Mouse (Mus musculus) testis, adult 2 months (tissue): ENCODE data around the gene Zfp326. TPM values are rescaled to one million over a fixed set of nuclear protein-coding genes. Genes with fewer than 3 reads are reported as not detected.
"Not testable (repeated sequence)": the region's sequence is repeated elsewhere in the genome, so short reads cannot be mapped to it uniquely, and the experiment has no call there.

Experiments
- H3K27ac ChIP-seq: fragments of 200-500 bp; 2 replicates; pipeline ENCODE4 v1.5.1; 2012; ENCODE audit warnings: low read depth, low read length; ENCODE audit not compliant: control insufficient read depth, insufficient read depth
- H3K27me3 ChIP-seq: fragments of 200-500 bp; 2 replicates; pipeline ENCODE4 v1.6.1; 2012; ENCODE audit warnings: mild to moderate bottlenecking, low read length, moderate library complexity; ENCODE audit not compliant: control insufficient read depth, insufficient read depth
- H3K36me3 ChIP-seq: fragments of 200-500 bp; 2 replicates; pipeline ENCODE4 v1.6.1; 2012; ENCODE audit warnings: mild to moderate bottlenecking, low read length; ENCODE audit not compliant: control insufficient read depth, insufficient read depth
- H3K4me1 ChIP-seq: fragments of 200-500 bp; 2 replicates; pipeline ENCODE4 v1.6.1; 2012; ENCODE audit warnings: low read length; ENCODE audit not compliant: control insufficient read depth, insufficient read depth
- H3K4me3 ChIP-seq: fragments of 200-500 bp; 2 replicates; pipeline ENCODE4 v1.5.1; 2012; ENCODE audit warnings: low read depth, mild to moderate bottlenecking, low read length, moderate library complexity, mixed read lengths; ENCODE audit not compliant: control insufficient read depth
- CTCF ChIP-seq: fragments of 200-500 bp; IDR thresholded peaks from 2 replicates; pipeline ENCODE4 v1.5.1; 2012; ENCODE audit warnings: low read depth, mild to moderate bottlenecking, inconsistent platforms, low read length, moderate library complexity; ENCODE audit not compliant: control insufficient read depth, insufficient read depth, insufficient replicate concordance
- POLR2A ChIP-seq: fragments of 200-500 bp; IDR thresholded peaks from 2 replicates; pipeline ENCODE4 v1.6.1; 2012; ENCODE audit warnings: low read depth, mild to moderate bottlenecking, inconsistent platforms, low read length, moderate library complexity; ENCODE audit not compliant: control insufficient read depth
- polyA plus RNA-seq: library from polyadenylated mRNA; depleted of rRNA; stranded (reverse); fragments of >200 nt; gene quantifications from 2 replicates; pipeline ENCODE4 v1.2.3, GENCODE M21; 2012

The Zfp326 gene
- polyA plus RNA-seq, 1 experiment: 14.2 TPM

DNA sequence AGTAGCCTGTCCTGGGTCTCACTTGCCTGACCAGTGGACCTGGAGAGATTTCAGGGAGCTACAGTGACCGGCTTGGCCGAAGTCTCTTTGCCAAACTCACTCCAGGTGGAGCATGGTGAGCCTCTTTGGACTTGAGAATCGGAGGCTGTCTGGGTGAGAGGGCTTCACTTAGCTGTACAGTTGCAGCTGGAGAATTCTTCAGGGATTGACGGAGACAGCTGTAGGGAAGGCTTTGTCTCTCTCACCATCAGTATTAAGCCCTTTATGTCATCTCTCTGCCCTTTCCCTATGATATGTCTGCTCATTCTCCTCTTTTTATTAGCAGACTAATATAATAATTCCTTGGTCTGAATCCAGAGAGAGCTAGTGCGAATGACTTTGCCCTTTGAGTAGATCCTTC, 18.9 kb upstream of the Zfp326 start:
- H3K4me1 ChIP-seq: peaks cover 2% of the 10 kb centered on the region; the same call in 1 of the 2 replicates
- H3K27me3 ChIP-seq: no peaks in the 10 kb centered on the region
- H3K36me3 ChIP-seq: no peaks in the 10 kb centered on the region
- TF ChIP-seq CTCF (no peak), POLR2A (no peak)
- H3K27ac ChIP-seq: no peak overlapping the region
- H3K4me3 ChIP-seq: no peak overlapping the region

- Histone ChIP-seq H3K27me3 (no peaks in the 10 kb centered on the region), H3K27ac (no peak overlapping the region), H3K4me3 (no peak overlapping the region), H3K36me3 (no peaks in the 10 kb centered on the region), H3K4me1 (peaks cover 2% of the 10 kb centered on the region; the same call in 1 of the 2 replicates)
- TF ChIP-seq POLR2A (no peak), CTCF (no peak)
These were observed 17.3 kb upstream of the Zfp326 start for GRCm38 (mm10) chr5:105858754-105859694.

DNA sequence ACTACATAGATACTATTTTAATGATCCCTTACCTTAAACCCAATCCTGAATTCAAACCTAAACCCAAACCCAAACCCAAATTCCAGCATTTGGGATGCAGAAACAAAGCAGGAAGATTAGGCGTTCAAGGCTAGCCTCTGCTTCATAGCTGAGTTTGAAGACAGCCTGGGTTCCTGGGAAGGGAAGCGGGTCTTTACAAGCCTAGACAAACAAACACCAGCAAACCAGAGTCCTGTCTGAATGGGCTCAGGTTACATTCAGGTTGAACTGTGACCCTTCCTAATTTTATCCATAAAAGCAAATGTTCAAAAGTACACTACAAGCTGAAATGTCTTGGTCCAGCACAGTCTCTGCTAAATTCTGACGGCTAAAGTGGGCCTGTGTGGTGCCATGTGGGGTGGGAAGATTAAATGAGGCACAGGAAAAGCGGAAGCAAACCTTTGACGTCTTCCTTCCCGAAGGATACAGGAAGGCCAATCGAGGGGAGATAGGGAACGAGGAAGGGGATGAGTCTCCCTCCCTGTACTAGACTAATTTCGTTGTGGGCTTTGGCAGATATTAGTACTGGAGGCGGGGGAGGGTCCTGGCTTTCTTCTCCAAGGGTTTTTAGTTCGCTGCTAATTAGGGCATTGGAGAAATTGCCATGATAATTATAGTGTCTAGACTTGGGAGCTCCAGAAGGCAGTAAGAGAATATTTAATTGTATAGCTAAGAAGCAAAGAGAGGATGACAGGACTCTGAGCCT, 16.5 kb upstream of the Zfp326 start:
- H3K27ac ChIP-seq: no peak overlapping the region
- H3K36me3 ChIP-seq: no peaks in the 10 kb centered on the region
- no peak overlapping the region for H3K4me3 ChIP-seq
- H3K27me3 ChIP-seq: no peaks in the 10 kb centered on the region
- TF ChIP-seq CTCF (no peak), POLR2A (no peak)
- peaks cover 4% of the 10 kb centered on the region; the same call in 1 of the 2 replicates for H3K4me1 ChIP-seq

DNA sequence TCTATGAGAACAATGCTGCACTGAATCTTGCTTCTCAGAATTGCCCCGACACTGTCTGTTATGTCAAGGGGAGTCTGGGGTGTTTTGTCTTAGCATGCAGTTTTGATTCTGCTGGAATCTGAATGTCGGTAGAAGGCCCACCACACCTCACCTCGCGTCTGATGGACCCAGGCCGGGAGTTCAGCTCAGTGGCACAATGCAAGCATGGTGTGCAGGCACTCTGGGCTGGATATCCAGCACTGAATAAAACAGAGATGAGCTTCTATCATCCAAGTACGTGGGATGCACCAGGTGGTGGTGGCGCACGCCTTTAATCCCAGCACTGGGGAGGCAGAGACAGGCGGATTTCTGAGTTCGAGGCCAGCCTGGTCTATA, 15.9 kb upstream of the Zfp326 start:
- Histone ChIP-seq H3K27ac (no peak overlapping the region), H3K27me3 (no peaks in the 10 kb centered on the region), H3K4me1 (peaks cover 2% of the 10 kb centered on the region; the same call in 1 of the 2 replicates), H3K36me3 (no peaks in the 10 kb centered on the region), H3K4me3 (no peak overlapping the region)
- TF ChIP-seq CTCF: no peak
- TF ChIP-seq POLR2A: no peak

DNA sequence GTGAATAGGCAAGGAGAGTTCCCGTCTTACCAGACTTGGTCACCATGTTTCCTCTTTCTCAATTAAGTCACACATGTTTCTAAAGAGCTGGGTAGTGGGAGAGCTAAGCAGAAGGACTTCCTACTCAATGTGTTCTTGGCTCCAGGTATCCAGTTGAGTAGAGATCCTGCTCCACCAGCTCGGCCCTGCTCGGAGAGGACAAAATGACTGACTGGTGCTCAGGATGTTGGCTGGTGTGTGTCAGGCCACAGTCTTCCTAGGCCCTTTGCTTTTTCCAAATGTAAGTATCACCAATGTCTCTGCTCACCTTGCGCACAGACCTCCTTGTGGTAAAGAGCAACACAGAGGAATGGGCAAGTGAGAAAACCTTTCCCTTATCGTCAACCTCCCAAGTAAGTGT, 14.7 kb upstream of the Zfp326 start:
- H3K36me3 ChIP-seq: no peaks in the 10 kb centered on the region
- no peaks in the 10 kb centered on the region for H3K27me3 ChIP-seq
- no peak for TF ChIP-seq POLR2A
- TF ChIP-seq CTCF: no peak
- no peak overlapping the region for H3K27ac ChIP-seq
- H3K4me3 ChIP-seq: no peak overlapping the region
- peaks cover 5% of the 10 kb centered on the region; the same call in 1 of the 2 replicates for H3K4me1 ChIP-seq

DNA sequence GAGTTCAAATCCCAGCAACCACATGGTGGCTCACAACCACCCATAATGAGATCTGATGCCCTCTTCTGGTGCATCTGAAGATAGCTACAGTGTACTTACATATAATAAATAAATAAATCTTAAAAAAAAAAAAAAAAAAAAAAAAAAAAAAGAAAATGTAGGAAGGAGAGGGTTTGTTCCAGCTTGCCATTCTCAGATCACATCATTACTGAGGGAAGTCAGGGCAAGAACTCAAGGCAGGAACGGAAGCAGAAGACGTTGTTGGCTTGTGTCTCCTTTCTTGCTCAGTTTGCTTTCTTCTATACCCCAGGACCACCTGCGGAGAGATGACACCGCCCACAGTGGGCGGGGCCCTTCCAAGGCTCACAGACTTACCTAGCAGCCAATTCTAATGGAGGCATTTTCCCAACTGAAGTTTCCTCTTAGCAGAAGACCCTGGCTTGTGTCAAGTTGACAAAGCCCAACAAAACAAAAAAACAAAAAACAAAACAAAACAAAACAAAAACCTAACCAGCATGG, 11.2 kb upstream of the Zfp326 start:
- not testable (repeated sequence) for H3K27me3 ChIP-seq, H3K4me1 ChIP-seq, H3K4me3 ChIP-seq, H3K27ac ChIP-seq, H3K36me3 ChIP-seq

DNA sequence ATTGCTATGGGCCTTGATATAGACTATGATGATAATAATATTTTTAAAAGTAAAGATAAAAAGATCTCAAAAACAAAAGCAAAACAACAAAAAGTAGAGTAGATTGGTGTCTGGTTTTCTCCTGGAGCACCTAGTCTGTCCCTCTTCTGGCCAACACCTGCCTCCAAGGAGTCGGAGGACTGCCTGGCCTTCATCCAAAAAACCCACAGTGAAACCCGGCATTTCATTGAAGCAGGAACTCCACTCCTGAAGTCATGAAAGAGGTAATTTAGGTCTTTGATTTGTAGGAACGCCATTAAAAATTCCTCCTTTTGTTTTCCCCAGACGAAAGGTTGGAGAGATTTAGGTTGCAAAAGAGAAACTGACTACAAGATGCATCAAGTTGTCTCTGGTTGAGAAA, 8.9 kb upstream of the Zfp326 start:
- Histone ChIP-seq H3K36me3 (no peaks in the 10 kb centered on the region), H3K27ac (no peak overlapping the region), H3K4me3 (no peak overlapping the region), H3K27me3 (no peaks in the 10 kb centered on the region), H3K4me1 (peaks cover 5% of the 10 kb centered on the region)
- TF ChIP-seq POLR2A (no peak), CTCF (no peak)
